Comparison of ENCODE assay signal across 8 mouse cellular contexts in genomic region chr5:123572357-123573186, GRCm38 (mm10). TPM values are rescaled to one million over a fixed set of nuclear protein-coding genes. Genes with fewer than 3 reads are reported as not detected.
DNase-seq lines count a peak whose midpoint lies in the region; ATAC-seq and TF ChIP-seq lines count a peak whose summit lies in the region.

TSS of gene Vps33a (minus strand) at chr5:123573038.

- WGBS in heart, embryonic 11.5 days (ENCODE audit: insufficient replicate concordance), result under 1% methylated on average over 54 of the region's 54 CpGs
- WGBS in kidney, embryonic 16.5 days, result under 1% methylated on average over 54 of the region's 54 CpGs
- under 1% methylated on average over 54 of the region's 54 CpGs for WGBS in liver, adult 2 months

- peak; percentile 99 for DNase-seq in brain, embryonic 14.5 days (ENCODE audit: low read depth)
- DNase-seq in liver, adult 2 months (ENCODE audit: extremely low read depth, low read depth, low spot score), result peak; percentile 89
- peak; percentile 100 for DNase-seq in splenic B cell, adult 2 months (ENCODE audit: low read depth, low spot score)

- H3K9me3 ChIP-seq in erythroblast, embryonic 14.5 days (ENCODE audit: control insufficient read depth, low read length), result no peaks in the 10 kb centered on the region
- H3K9me3 ChIP-seq in heart, embryonic 11.5 days (replicated peaks; ENCODE audit: control insufficient read depth, low read length), result no peaks in the 10 kb centered on the region
- no peaks in the 10 kb centered on the region for H3K9me3 ChIP-seq in kidney, embryonic 16.5 days (ENCODE audit: low read length)

- peaks cover 3% of the 10 kb centered on the region for H3K36me3 ChIP-seq in C2C12 (ENCODE audit: control insufficient read depth, insufficient read depth)
- peaks cover 26% of the 10 kb centered on the region for H3K36me3 ChIP-seq in erythroblast, embryonic 14.5 days (ENCODE audit: control insufficient read depth)
- peaks cover 10% of the 10 kb centered on the region for H3K36me3 ChIP-seq in heart, embryonic 11.5 days (ENCODE audit: control insufficient read depth, insufficient read depth, low read length)
- peaks cover 15% of the 10 kb centered on the region for H3K36me3 ChIP-seq in kidney, embryonic 16.5 days (ENCODE audit: insufficient read depth, low read length)
- H3K36me3 ChIP-seq in liver, adult 2 months (ENCODE audit: control insufficient read depth, insufficient read depth, low read length), result peaks cover 8% of the 10 kb centered on the region; the same call in 1 of the 2 replicates
- H3K36me3 ChIP-seq in myocyte (ENCODE audit: control insufficient read depth, insufficient read depth), result peaks cover 4% of the 10 kb centered on the region
- peaks cover 2% of the 10 kb centered on the region; the same call in 1 of the 2 replicates for H3K36me3 ChIP-seq in splenic B cell, adult 2 months (ENCODE audit: control insufficient read depth, insufficient read depth, low read length, poor library complexity, severe bottlenecking)

- H3K4me3 ChIP-seq in C2C12 (ENCODE audit: insufficient read depth, poor library complexity, severe bottlenecking), result peak within 1 kb of the TSS; percentile 87
- H3K4me3 ChIP-seq in erythroblast, embryonic 14.5 days (replicated peaks), result peak within 1 kb of the TSS; percentile 68
- H3K4me3 ChIP-seq in heart, embryonic 11.5 days (ENCODE audit: low read depth, low read length), result peak within 1 kb of the TSS; percentile 97
- H3K4me3 ChIP-seq in kidney, embryonic 16.5 days (ENCODE audit: low read length), result peak within 1 kb of the TSS; percentile 91
- H3K4me3 ChIP-seq in liver, adult 2 months (ENCODE audit: insufficient read depth, low read depth, low read length), result peak within 1 kb of the TSS; percentile 89
- peak within 1 kb of the TSS; percentile 43 for H3K4me3 ChIP-seq in myocyte

- H3K4me1 ChIP-seq in erythroblast, embryonic 14.5 days (ENCODE audit: control insufficient read depth), result peaks cover 22% of the 10 kb centered on the region
- H3K4me1 ChIP-seq in heart, embryonic 11.5 days (ENCODE audit: control insufficient read depth, insufficient read depth, low read length), result peaks cover 7% of the 10 kb centered on the region
- peaks cover 11% of the 10 kb centered on the region for H3K4me1 ChIP-seq in kidney, embryonic 16.5 days (ENCODE audit: insufficient read depth, low read length)
- H3K4me1 ChIP-seq in liver, adult 2 months (ENCODE audit: control insufficient read depth, insufficient read depth, low read length), result 0 out of 2 replicates have a peak, but pooled peaks cover 4% of the 10 kb centered on the region

- H3K79me2 ChIP-seq in C2C12 (ENCODE audit: control insufficient read depth, insufficient read depth) (peaks cover 12% of the 10 kb centered on the region), myocyte (ENCODE audit: control insufficient read depth, insufficient read depth) (peaks cover 4% of the 10 kb centered on the region)
- H3K79me2 ChIP-seq in liver, adult 2 months (ENCODE audit: control insufficient read depth, insufficient read depth, low read length), result peaks cover 3% of the 10 kb centered on the region; the same call in 1 of the 2 replicates

- peak; percentile 68; the same call in 1 of the 2 replicates for TF ChIP-seq POLR2A in brain, embryonic 14.5 days (IDR thresholded peaks at IDR 0.05; ENCODE audit: borderline replicate concordance, extremely low read depth, insufficient read depth, insufficient read length, poor library complexity, severe bottlenecking)
- TF ChIP-seq POLR2A in liver, adult 2 months (IDR thresholded peaks at IDR 0.05; ENCODE audit: extremely low read depth, insufficient read depth, low read length), result peak; percentile 82
- TF ChIP-seq POLR2A in myocyte (IDR thresholded peaks at IDR 0.05; ENCODE audit: insufficient read length, low read depth), result peak; percentile 98

- H3K9ac ChIP-seq in heart, embryonic 11.5 days (ENCODE audit: low read depth, low read length), result peak within 1 kb of the TSS; percentile 91
- peak within 1 kb of the TSS; percentile 81 for H3K9ac ChIP-seq in kidney, embryonic 16.5 days (replicated peaks; ENCODE audit: low read length)
- peak within 1 kb of the TSS; percentile 97 for H3K9ac ChIP-seq in liver, adult 2 months (ENCODE audit: low read depth, low read length)

- no peaks in the 10 kb centered on the region for H3K27me3 ChIP-seq in C2C12 (ENCODE audit: control insufficient read depth, insufficient read depth, insufficient read length)
- H3K27me3 ChIP-seq in erythroblast, embryonic 14.5 days (ENCODE audit: control insufficient read depth), result no peaks in the 10 kb centered on the region
- H3K27me3 ChIP-seq in heart, embryonic 11.5 days (ENCODE audit: control insufficient read depth, insufficient read depth, low read length), result no peaks in the 10 kb centered on the region
- no peaks in the 10 kb centered on the region for H3K27me3 ChIP-seq in kidney, embryonic 16.5 days (ENCODE audit: insufficient read depth, low read length)
- no peaks in the 10 kb centered on the region for H3K27me3 ChIP-seq in liver, adult 2 months (ENCODE audit: control insufficient read depth, insufficient read depth, low read length)
- no peaks in the 10 kb centered on the region for H3K27me3 ChIP-seq in myocyte (ENCODE audit: control insufficient read depth, insufficient read depth, insufficient read length)
- H3K27me3 ChIP-seq in splenic B cell, adult 2 months (ENCODE audit: control insufficient read depth, insufficient read depth, low read length, poor library complexity, severe bottlenecking), result no peaks in the 10 kb centered on the region

- H3K79me3 ChIP-seq in C2C12 (ENCODE audit: low read depth), result peaks cover 5% of the 10 kb centered on the region

- TF ChIP-seq CTCF in C2C12 (IDR thresholded peaks at IDR 0.05; ENCODE audit: control insufficient read depth, insufficient read depth, insufficient read length), result no peak
- no peak for TF ChIP-seq CTCF in brain, embryonic 14.5 days (IDR thresholded peaks at IDR 0.05; ENCODE audit: borderline replicate concordance, extremely low read depth, insufficient read depth, insufficient read length)
- TF ChIP-seq CTCF in liver, adult 2 months (IDR thresholded peaks at IDR 0.05; ENCODE audit: low read depth, low read length), result no peak; the same call in 1 of the 2 replicates

- H3ac ChIP-seq in C2C12 (ENCODE audit: control insufficient read depth, insufficient read length, low read depth), result peak within 1 kb of the TSS; percentile 73
- peak within 1 kb of the TSS; percentile 79 for H3ac ChIP-seq in myocyte (ENCODE audit: control insufficient read depth, insufficient read length)

- H3K27ac ChIP-seq in heart, embryonic 11.5 days (ENCODE audit: low read depth, low read length), result peak within 1 kb of the TSS; percentile 35; the same call in 1 of the 2 replicates
- peak within 1 kb of the TSS; percentile 44; the same call in 1 of the 2 replicates for H3K27ac ChIP-seq in kidney, embryonic 16.5 days (ENCODE audit: low read length)
- H3K27ac ChIP-seq in liver, adult 2 months (replicated peaks; ENCODE audit: insufficient read depth, low read depth, low read length), result peak within 1 kb of the TSS; percentile 73

- peak; percentile 87 for ATAC-seq in heart, embryonic 11.5 days (replicated peaks; ENCODE audit: insufficient number of reproducible peaks, low FRiP score, low TSS enrichment)
- peak; percentile 97 for ATAC-seq in kidney, embryonic 16.5 days (ENCODE audit: low FRiP score, low TSS enrichment)

- H3K4me2 ChIP-seq in heart, embryonic 11.5 days, result peak within 1 kb of the TSS; percentile 96
- peak within 1 kb of the TSS; percentile 97 for H3K4me2 ChIP-seq in kidney, embryonic 16.5 days (replicated peaks; ENCODE audit: low read depth, low read length)
- peak within 1 kb of the TSS; percentile 94 for H3K4me2 ChIP-seq in myocyte (ENCODE audit: low read depth)

TF ChIP-seq in C2C12, 6 proteins besides CTCF, POLR2A, EP300 and RAD21:
- TF ChIP-seq FOSL1 (IDR thresholded peaks at IDR 0.05; ENCODE audit: insufficient read depth, low read length, poor library complexity, severe bottlenecking) (no peak), USF1 (IDR thresholded peaks at IDR 0.05; ENCODE audit: low read depth) (peak; percentile 100), MAX (IDR thresholded peaks at IDR 0.05) (peak; percentile 44), CEBPB (IDR thresholded peaks at IDR 0.05; ENCODE audit: low read depth) (no peak)
TF ChIP-seq in C2C12: peak in this region for 2.

TF ChIP-seq in myocyte, 11 proteins besides CTCF, POLR2A, EP300 and RAD21:
- TF ChIP-seq SRF (IDR thresholded peaks at IDR 0.05; ENCODE audit: control insufficient read depth, insufficient read length, low read depth) (no peak), MAX (IDR thresholded peaks at IDR 0.05; ENCODE audit: low read depth) (no peak), POLR2AphosphoS2 (IDR thresholded peaks at IDR 0.05; ENCODE audit: insufficient read length, low read depth) (peak; percentile 92), CEBPB (IDR thresholded peaks at IDR 0.05; ENCODE audit: insufficient read depth, poor library complexity, severe bottlenecking) (no peak), MYOD1 (IDR thresholded peaks at IDR 0.05; ENCODE audit: control insufficient read depth in 1 of 3, insufficient read length in 2 of 3, low read depth in 2 of 3) (peak in 2 of 3 experiments; percentile 90 to 92), TCF12 (IDR thresholded peaks at IDR 0.05; ENCODE audit: insufficient read depth, poor library complexity, severe bottlenecking) (no peak), MYOG (IDR thresholded peaks at IDR 0.05; ENCODE audit: control insufficient read depth in 1 of 3, insufficient read depth in 1 of 3, insufficient read length in 2 of 3, low read depth in 2 of 3) (peak in 2 of 3 experiments; percentile 84 to 94), USF1 (IDR thresholded peaks at IDR 0.05; ENCODE audit: low read depth) (peak; percentile 100), REST (IDR thresholded peaks at IDR 0.05; ENCODE audit: insufficient read depth, insufficient read length) (peak; percentile 52), TCF3 (IDR thresholded peaks at IDR 0.05; ENCODE audit: insufficient read length, low read depth) (no peak), E2F4 (IDR thresholded peaks at IDR 0.05; ENCODE audit: insufficient read depth) (no peak)

RNA-seq across cellular contexts. Expression of gene Vps33a, which starts in this region (rescaled TPM):
- polyA plus RNA-seq in C2C12 (2012; fragmentation: generic; extraction: Trizol) (18.4 TPM), myocyte (2012; fragmentation: generic; extraction: Trizol) (18.7 TPM)
- polyA plus RNA-seq in brain, embryonic 14.5 days (2012; rRNA removed), result 32.4 and 45.6 TPM in 2 replicates
- 0.28 and 0.60 TPM in 2 replicates for polyA plus RNA-seq in erythroblast, embryonic 14.5 days (2012)
- 22.0 and 22.4 TPM in 2 replicates for polyA plus RNA-seq in heart, embryonic 11.5 days (2014; fragmentation: Nextera tagmentation; extraction: Ambion mirVana)
- 30.2 and 33.1 TPM in 2 replicates for polyA plus RNA-seq in kidney, embryonic 16.5 days (2015; fragmentation: Nextera tagmentation; extraction: Ambion mirVana)
- 15.4 and 19.7 TPM in 2 replicates for total RNA-seq in liver, adult 2 months (2014; rRNA removed)
- polyA plus RNA-seq in liver, adult 2 months (2012; rRNA removed), result 10.0 and 10.5 TPM in 2 replicates

Comparison
In these comparisons a context has a peak if more than half of its experiments do, and no peak if none do; other contexts are left out.
1. Peak in every context shown above with its lines: DNase-seq, ATAC-seq, H3K4me3 ChIP-seq and H3K27ac ChIP-seq.
2. H3K4me3 ChIP-seq: peak in every context shown above with its lines; median percentile 97 in heart, embryonic 11.5 days; 91 in kidney, embryonic 16.5 days; 89 in liver, adult 2 months; 87 in C2C12; 68 in erythroblast, embryonic 14.5 days; 43 in myocyte.